Mouse (Mus musculus) megakaryocyte, embryonic 14.5 days (primary cell): ENCODE results near the gene Wbp4.

Experiments used
- FLI1 ChIP-seq: IDR thresholded peaks from 2 replicates; pipeline ENCODE4 v1.6.1; 2012; ENCODE audit warnings: low read length, inconsistent platforms, mixed read lengths
- GATA1 ChIP-seq: IDR thresholded peaks from 3 replicates; pipeline ENCODE4 v1.6.1; 2012; ENCODE audit warnings: mixed read lengths, low read length, inconsistent platforms, borderline replicate concordance

GRCm38 (mm10) chr14:79508662-79509305, 27.5 kb upstream of the Wbp4 start:
- TF ChIP-seq GATA1 (no peak), FLI1 (no peak)
